Mouse (Mus musculus): ENCODE measurements around the gene Gm48551. TPM values are rescaled to one million over a fixed set of nuclear protein-coding genes. Genes with fewer than 3 reads are reported as not detected.
A peak's percentile ranks its signal among the peaks of the same experiment; 100 is the strongest.

Gm48551 gene
- total RNA-seq, 2 experiments from 2014 or later = 0.57 to 0.97 TPM

DNA sequence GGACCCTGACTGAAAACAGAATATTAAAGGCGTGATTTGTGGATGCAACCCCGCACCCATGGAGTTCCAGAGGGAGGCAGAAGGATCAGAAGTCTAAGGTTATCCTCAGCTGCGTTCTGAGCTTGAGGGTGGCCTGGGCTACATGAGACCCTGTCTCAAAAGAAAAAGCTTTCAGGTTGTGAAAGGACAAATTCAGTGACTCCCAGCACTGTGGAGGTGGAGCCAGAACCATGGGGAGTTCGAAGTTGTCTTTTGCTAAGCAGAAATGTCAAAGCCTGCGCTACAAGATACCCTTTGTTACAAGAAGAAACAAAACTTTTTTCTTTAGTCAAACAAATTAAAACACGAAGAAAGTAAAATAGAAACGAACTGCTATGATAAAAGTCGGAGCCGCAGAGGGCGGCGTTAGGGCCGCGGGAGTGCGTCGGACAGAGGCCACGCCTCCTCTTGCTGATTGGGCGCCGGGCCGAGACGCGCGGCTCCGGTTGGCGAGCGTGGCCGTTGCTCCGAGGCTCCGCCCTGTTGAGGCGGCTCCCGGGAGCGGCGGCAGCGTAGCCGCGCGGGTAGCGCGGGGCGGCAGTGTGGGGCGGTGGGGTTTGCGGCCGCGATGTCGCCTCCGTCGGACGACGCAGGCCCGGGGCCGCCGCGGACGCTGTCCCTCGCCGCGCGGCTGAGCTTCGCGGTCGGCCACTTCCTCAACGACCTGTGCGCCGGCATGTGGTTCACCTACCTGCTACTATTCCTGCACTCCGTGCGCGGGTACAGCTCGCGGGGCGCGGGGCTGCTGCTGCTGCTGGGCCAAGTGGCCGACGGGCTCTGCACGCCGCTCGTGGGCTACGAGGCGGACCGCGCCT is 27.0 kb upstream of the Gm48551 start, which contains the start of gene Mfsd12:
TSS of gene Mfsd12 (plus strand) at position 501 of the 854 bp plus-strand sequence.
- peak; percentile 93 for DNase-seq (ENCODE audit: low spot score)

DNA sequence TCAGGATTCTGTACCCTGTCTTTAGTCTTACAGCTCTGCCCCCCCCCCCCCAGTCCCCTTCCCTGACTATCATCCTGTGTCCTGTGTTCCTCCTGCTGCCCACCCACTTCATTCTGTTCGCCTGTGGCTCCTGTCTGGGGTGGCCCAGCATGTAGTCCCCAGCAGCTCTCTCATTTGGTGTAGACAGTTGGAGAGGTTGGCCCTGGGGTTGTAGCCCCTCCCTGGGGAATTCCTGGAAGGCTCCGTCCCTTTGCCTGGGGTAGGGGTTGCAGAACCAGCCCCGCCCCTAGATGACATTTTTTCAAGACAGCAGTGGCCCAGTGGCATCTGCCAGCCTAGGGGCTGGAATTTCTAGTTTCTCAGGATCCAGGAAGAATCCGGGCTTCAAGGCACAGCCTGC is 26.1 kb upstream of the Gm48551 start:
- no peak for DNase-seq (ENCODE audit: low spot score)

GRCm38 (mm10) chr10:81358841-81359240 is 25.4 kb upstream of the Gm48551 start:
- no peak for DNase-seq (ENCODE audit: low spot score)

- DNase-seq (ENCODE audit: low spot score) = no peak
Measured at GRCm38 (mm10) chr10:81360721-81361120, 23.5 kb upstream of the Gm48551 start.

GRCm38 (mm10) chr10:81362336-81362949 is 21.8 kb upstream of the Gm48551 start:
- no peak for DNase-seq (ENCODE audit: low spot score)

DNA sequence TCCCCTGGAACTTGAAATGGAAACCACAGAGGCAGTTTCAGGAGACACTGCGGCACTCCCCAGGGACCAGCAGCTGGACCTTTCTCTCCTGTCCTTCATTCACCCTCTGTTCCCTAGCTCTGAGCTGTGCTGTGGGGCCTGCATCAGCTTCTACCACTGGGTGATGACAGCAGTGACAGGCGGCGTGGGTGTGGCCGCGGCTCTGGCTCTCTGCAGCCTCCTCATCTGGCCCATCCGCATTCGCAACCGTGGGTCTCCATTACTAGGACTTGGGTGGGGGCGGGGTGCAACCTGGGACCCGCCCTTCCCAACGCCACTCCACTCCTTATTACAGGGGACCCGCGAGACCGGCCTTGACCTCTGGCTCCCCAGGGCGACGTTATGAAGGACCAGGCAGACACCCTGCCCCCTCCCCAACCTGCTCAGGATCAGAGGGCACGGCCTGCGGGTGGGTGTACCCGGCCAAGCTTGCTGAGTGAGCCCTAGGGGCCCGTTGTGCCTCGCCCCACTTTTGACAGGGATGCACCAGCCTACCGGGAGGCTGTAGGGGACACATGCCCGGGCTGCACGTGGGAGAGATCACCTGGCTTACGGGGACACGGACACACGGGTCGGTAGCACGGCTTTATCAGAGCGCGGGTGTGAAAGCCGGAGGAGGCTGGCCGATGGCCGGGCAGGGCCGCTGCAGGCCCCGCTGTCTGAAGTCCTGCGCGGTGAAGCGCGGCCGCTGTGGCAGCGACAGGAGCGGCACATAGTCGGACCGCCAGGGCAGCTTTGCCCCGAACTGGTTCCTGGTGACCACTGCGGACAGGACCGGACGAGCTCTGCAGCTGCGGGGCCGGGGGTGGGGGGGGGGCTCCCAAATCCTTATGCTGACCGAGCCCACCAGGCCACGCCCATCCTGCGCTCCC is 20.6 kb upstream of the Gm48551 start:
- DNase-seq (ENCODE audit: low spot score) = no peak

GRCm38 (mm10) chr10:81364666-81365065 is 19.6 kb upstream of the Gm48551 start:
- DNase-seq (ENCODE audit: low spot score) = no peak

GRCm38 (mm10) chr10:81365073-81365472 is 19.2 kb upstream of the Gm48551 start:
- no peak for DNase-seq (ENCODE audit: low spot score)

GRCm38 (mm10) chr10:81365672-81366476 is 18.4 kb upstream of the Gm48551 start, which contains the start of gene 4930404N11Rik:
TSS of gene 4930404N11Rik (minus strand) at chr10:81365816.
- DNase-seq (ENCODE audit: low spot score) = no peak

- no peak for DNase-seq (ENCODE audit: low spot score)
Measured at GRCm38 (mm10) chr10:81366477-81367206, 17.6 kb upstream of the Gm48551 start.

GRCm38 (mm10) chr10:81367207-81367495 is 17.1 kb upstream of the Gm48551 start:
- no peak for DNase-seq (ENCODE audit: low spot score)

DNA sequence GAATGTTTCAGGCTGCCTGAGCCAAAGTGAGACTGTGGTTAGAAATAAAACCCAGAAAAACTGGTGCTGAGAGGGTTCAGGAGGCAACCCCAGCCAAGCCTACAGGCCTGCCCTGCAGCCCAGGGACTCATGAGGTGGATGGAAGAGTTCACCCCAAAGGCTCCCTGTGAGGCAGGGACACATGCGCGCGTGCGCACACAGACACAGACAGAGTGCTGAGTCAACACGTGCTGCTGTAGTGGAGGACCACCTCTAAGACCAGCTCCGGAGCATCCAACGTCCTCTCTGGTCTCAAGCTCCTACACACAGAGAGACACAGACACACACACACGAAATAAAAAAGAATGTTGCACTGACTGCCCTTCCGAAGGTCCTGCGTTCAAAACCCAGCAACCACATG is 8.9 kb upstream of the Gm48551 start:
- DNase-seq (ENCODE audit: low spot score) = no peak

- no peak for DNase-seq (ENCODE audit: low spot score)
Measured at GRCm38 (mm10) chr10:81376561-81377361, 7.5 kb upstream of the Gm48551 start.

DNA sequence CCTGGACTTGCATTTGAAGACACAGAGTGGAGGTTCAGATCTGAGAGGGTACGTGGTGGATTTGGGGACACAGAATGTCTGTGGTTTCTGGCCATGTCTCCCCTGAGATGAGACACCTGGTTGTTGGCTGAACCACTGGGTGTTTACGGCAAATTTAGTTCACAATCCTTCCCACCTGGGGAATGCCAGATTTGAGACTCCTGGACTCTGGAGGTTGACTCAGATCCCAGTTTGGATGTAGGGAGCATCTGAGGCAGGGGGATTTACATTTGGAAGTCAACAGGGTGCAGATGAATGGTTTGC is 7.0 kb upstream of the Gm48551 start:
- no peak for DNase-seq (ENCODE audit: low spot score)

DNA sequence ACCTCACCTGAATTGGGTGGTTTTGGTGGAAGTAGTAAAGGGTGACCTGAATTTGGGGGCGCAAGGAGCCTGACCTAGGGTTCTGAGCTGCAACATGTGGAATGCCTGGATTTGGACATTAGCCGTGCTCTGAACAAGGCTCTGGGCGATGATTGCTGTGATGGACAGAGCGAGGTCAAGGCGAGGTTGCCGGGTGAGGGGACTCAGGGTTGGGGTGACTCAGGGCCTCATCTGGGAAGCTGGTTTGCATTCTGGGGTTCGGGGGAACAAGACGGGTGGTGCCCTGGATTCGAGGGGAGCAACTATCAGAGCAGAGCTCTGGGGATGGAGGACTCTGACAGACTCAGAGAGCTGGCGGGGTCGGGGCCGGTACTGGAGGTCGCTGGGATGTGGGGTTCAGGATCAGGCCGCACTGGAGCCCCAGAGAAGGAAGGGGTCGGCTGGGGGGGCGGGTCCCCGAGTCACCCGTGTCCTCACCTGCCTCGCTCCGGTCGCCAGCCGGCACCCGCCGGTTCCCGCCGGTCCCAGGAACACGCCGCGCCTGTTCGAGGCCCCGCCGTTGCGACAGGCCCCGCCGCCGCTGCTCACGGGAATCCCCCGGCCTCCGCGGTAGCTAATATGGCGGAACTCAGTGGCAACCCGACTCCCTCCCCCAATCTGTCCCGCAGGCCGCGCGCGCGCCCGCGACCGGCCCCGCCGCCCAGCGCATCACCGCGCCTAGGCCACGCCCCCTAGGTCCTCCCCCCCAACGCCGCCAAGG is 6.3 kb upstream of the Gm48551 start, which contains the start of gene Fzr1:
TSS of gene Fzr1 (minus strand) at position 724 of the 760 bp plus-strand sequence.
- no peak for DNase-seq (ENCODE audit: low spot score)

GRCm38 (mm10) chr10:81378553-81379182 is 5.6 kb upstream of the Gm48551 start:
- DNase-seq (ENCODE audit: low spot score) = peak; percentile 100

DNA sequence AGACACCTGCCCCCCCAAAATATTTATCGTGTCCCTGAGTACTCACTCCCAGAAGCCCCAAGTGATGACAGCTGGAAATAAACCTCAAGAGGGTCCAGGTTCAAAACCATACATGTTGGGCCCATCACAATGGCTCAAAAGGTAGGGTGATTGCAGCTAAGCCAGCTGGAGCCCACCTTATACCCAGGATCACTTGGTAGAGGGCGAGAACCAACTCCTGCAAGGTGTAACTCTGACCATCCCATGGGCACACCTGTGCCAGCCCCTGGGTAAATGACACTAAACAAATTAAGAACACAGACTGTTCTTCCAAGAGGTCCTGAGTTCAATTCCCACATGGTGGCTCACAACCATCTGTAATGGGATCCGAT is 5.1 kb upstream of the Gm48551 start:
- DNase-seq (ENCODE audit: low spot score) = no peak

- DNase-seq (ENCODE audit: low spot score) = no peak
Measured at GRCm38 (mm10) chr10:81379809-81380378, 4.4 kb upstream of the Gm48551 start.

Data from gastrocnemius, adult 18-20 months (tissue).